Mouse (Mus musculus): ENCODE measurements at regions not wholly inside any gene's neighbourhood (a gene's known extent, or its start where the extent isn't known, plus 50 kb on each side); places are given as distances from the start of the nearest gene placed in this dataset.

- TF ChIP-seq CTCF (IDR thresholded peaks at IDR 0.05) (no peak), EP300 (IDR thresholded peaks at IDR 0.05) (no peak)
Measured at GRCm38 (mm10) chr14:54109129-54109528, 144.8 kb downstream of the Dad1 start.

All from lung, postnatal 0 days (tissue).